Mouse (Mus musculus) neural tube, embryonic 15.5 days (tissue): Measurements from ENCODE around the gene Rora. TPM values are rescaled to one million over a fixed set of nuclear protein-coding genes. Genes with fewer than 3 reads are reported as not detected.

Source experiments
- ATAC-seq: fragments of 200-750 bp; cut with Nextera tagmentation; 2 replicates; pipeline ENCODE4 v1.8.0; 2017; ENCODE audit warnings: mild to moderate bottlenecking, moderate TSS enrichment, moderate library complexity; ENCODE audit not compliant: low FRiP score
- H3K27ac ChIP-seq: fragments of 300-500 bp; sonication (generic); replicated peaks from 2 replicates; pipeline ENCODE4 v1.5.1; 2015; ENCODE audit warnings: mild to moderate bottlenecking, inconsistent platforms
- H3K27me3 ChIP-seq: fragments of 300-500 bp; sonication (generic); replicated peaks from 2 replicates; pipeline ENCODE4 v1.6.1; 2015; ENCODE audit warnings: inconsistent platforms
- H3K36me3 ChIP-seq: fragments of 300-500 bp; sonication (generic); 2 replicates; pipeline ENCODE4 v1.6.1; 2015; ENCODE audit warnings: inconsistent platforms
- H3K4me1 ChIP-seq: fragments of 300-500 bp; sonication (generic); 2 replicates; pipeline ENCODE4 v1.6.1; 2015; ENCODE audit warnings: inconsistent platforms
- H3K4me2 ChIP-seq: fragments of 300-500 bp; sonication (generic); 2 replicates; pipeline ENCODE4 v1.6.1; 2015; ENCODE audit warnings: inconsistent platforms, mild to moderate bottlenecking, moderate library complexity
- H3K4me3 ChIP-seq: fragments of 300-500 bp; sonication (generic); replicated peaks from 2 replicates; pipeline ENCODE4 v1.5.1; 2015; ENCODE audit warnings: mild to moderate bottlenecking, inconsistent platforms
- H3K9ac ChIP-seq: fragments of 300-500 bp; sonication (generic); replicated peaks from 2 replicates; pipeline ENCODE4 v1.6.1; 2015; ENCODE audit warnings: mild to moderate bottlenecking, inconsistent platforms
- H3K9me3 ChIP-seq: fragments of 300-500 bp; sonication (generic); replicated peaks from 2 replicates; pipeline ENCODE4 v1.6.1; 2016; ENCODE audit warnings: inconsistent platforms
- WGBS: fragments of 180-500 bp; shearing (Covaris S2); methylation state at CpG from one replicate; pipeline ENCODE4 v1.1.7; 2015; ENCODE audit warnings: mixed read lengths; 5-methylcytosine and 5-hydroxymethylcytosine counted together
- polyA plus RNA-seq: library from polyadenylated mRNA; unstranded; fragments of >200 nt; fragmentation: Nextera tagmentation; extraction: Ambion mirVana; gene quantifications from 2 replicates; pipeline ENCODE4 v1.2.1, GENCODE M21; 2015

Gene Rora
- polyA plus RNA-seq, 1 experiment from 2014 or later = 17.3 TPM

- no peak for ATAC-seq
- Histone ChIP-seq H3K27ac (no peak overlapping the region), H3K9me3 (no peaks in the 10 kb centered on the region), H3K9ac (no peak overlapping the region), H3K4me1 (peaks cover 7% of the 10 kb centered on the region), H3K4me3 (no peak overlapping the region), H3K27me3 (no peaks in the 10 kb centered on the region), H3K36me3 (no peaks in the 10 kb centered on the region), H3K4me2 (no peak overlapping the region)
- 89% methylated on average over 7 of the region's 7 CpGs for WGBS
Measured at GRCm38 (mm10) chr9:69327591-69327990, 674.0 kb downstream of the Rora start.

- H3K4me2 ChIP-seq = no peak overlapping the region
- ATAC-seq = no peak
- peaks cover 4% of the 10 kb centered on the region; the same call in 1 of the 2 replicates for H3K4me1 ChIP-seq
- H3K36me3 ChIP-seq = no peaks in the 10 kb centered on the region
- no peaks in the 10 kb centered on the region for H3K27me3 ChIP-seq
- H3K9ac ChIP-seq = no peak overlapping the region
- 86% methylated on average over 3 of the region's 3 CpGs for WGBS
- no peak overlapping the region for H3K4me3 ChIP-seq
- no peak overlapping the region for H3K27ac ChIP-seq
- no peaks in the 10 kb centered on the region for H3K9me3 ChIP-seq
Measured at GRCm38 (mm10) chr9:69331790-69332189, 678.2 kb downstream of the Rora start.

GRCm38 (mm10) chr9:69332802-69333568 lies 679.4 kb downstream of the Rora start:
- Histone ChIP-seq H3K9me3 (no peaks in the 10 kb centered on the region), H3K36me3 (no peaks in the 10 kb centered on the region), H3K27ac (no peak overlapping the region), H3K9ac (no peak overlapping the region), H3K4me2 (no peak overlapping the region), H3K4me1 (peaks cover 4% of the 10 kb centered on the region; the same call in 1 of the 2 replicates), H3K27me3 (no peaks in the 10 kb centered on the region), H3K4me3 (no peak overlapping the region)
- 84% methylated on average over 14 of the region's 14 CpGs for WGBS
- no peak for ATAC-seq

- H3K36me3 ChIP-seq = no peaks in the 10 kb centered on the region
- H3K27ac ChIP-seq = no peak overlapping the region
- ATAC-seq = no peak
- H3K4me3 ChIP-seq = no peak overlapping the region
- H3K27me3 ChIP-seq = no peaks in the 10 kb centered on the region
- 80% methylated on average over 4 of the region's 4 CpGs for WGBS
- H3K9me3 ChIP-seq = no peaks in the 10 kb centered on the region
- H3K9ac ChIP-seq = 0 out of 2 replicates have a peak overlapping the region, but pooled peaks have one; percentile 3
- H3K4me1 ChIP-seq = peaks cover 4% of the 10 kb centered on the region; the same call in 1 of the 2 replicates
- no peak overlapping the region for H3K4me2 ChIP-seq
Measured at GRCm38 (mm10) chr9:69333654-69334053, 680.1 kb downstream of the Rora start.

GRCm38 (mm10) chr9:69334106-69334505 lies 680.5 kb downstream of the Rora start:
- Histone ChIP-seq H3K9ac (no peak overlapping the region), H3K4me3 (no peak overlapping the region), H3K9me3 (no peaks in the 10 kb centered on the region), H3K4me2 (no peak overlapping the region), H3K4me1 (peaks cover 4% of the 10 kb centered on the region; the same call in 1 of the 2 replicates), H3K27me3 (no peaks in the 10 kb centered on the region), H3K36me3 (no peaks in the 10 kb centered on the region), H3K27ac (no peak overlapping the region)
- WGBS = 58% methylated on average over 8 of the region's 8 CpGs
- ATAC-seq = no peak

- no peaks in the 10 kb centered on the region for H3K36me3 ChIP-seq
- no peak overlapping the region for H3K4me2 ChIP-seq
- no peak overlapping the region for H3K9ac ChIP-seq
- peaks cover 4% of the 10 kb centered on the region; the same call in 1 of the 2 replicates for H3K4me1 ChIP-seq
- no peaks in the 10 kb centered on the region for H3K27me3 ChIP-seq
- no peaks in the 10 kb centered on the region for H3K9me3 ChIP-seq
- H3K27ac ChIP-seq = no peak overlapping the region
- no peak overlapping the region for H3K4me3 ChIP-seq
- no peak for ATAC-seq
- 90% methylated on average over 6 of the region's 6 CpGs for WGBS
Measured at GRCm38 (mm10) chr9:69336063-69336462, 682.5 kb downstream of the Rora start.

- ATAC-seq = no peak
- Histone ChIP-seq H3K4me3 (no peak overlapping the region), H3K9me3 (no peaks in the 10 kb centered on the region), H3K27ac (no peak overlapping the region), H3K9ac (no peak overlapping the region), H3K4me1 (peaks cover 4% of the 10 kb centered on the region; the same call in 1 of the 2 replicates), H3K27me3 (no peaks in the 10 kb centered on the region), H3K36me3 (no peaks in the 10 kb centered on the region), H3K4me2 (no peak overlapping the region)
- WGBS = 90% methylated on average over 7 of the region's 7 CpGs
Measured at GRCm38 (mm10) chr9:69339199-69339598, 685.6 kb downstream of the Rora start.

- ATAC-seq = no peak
- Histone ChIP-seq H3K4me2 (no peak overlapping the region), H3K4me3 (no peak overlapping the region), H3K4me1 (peaks cover 4% of the 10 kb centered on the region; the same call in 1 of the 2 replicates), H3K27me3 (no peaks in the 10 kb centered on the region), H3K9ac (no peak overlapping the region), H3K9me3 (no peaks in the 10 kb centered on the region), H3K36me3 (no peaks in the 10 kb centered on the region), H3K27ac (no peak overlapping the region)
- WGBS = 87% methylated on average over 6 of the region's 6 CpGs
Measured at GRCm38 (mm10) chr9:69339829-69340228, 686.2 kb downstream of the Rora start.

GRCm38 (mm10) chr9:69340421-69340820 lies 686.8 kb downstream of the Rora start:
- H3K27me3 ChIP-seq = no peaks in the 10 kb centered on the region
- WGBS = 86% methylated on average over 7 of the region's 7 CpGs
- no peak overlapping the region for H3K9ac ChIP-seq
- no peak overlapping the region for H3K27ac ChIP-seq
- peaks cover 4% of the 10 kb centered on the region; the same call in 1 of the 2 replicates for H3K4me1 ChIP-seq
- H3K4me3 ChIP-seq = no peak overlapping the region
- H3K36me3 ChIP-seq = no peaks in the 10 kb centered on the region
- no peak for ATAC-seq
- no peaks in the 10 kb centered on the region for H3K9me3 ChIP-seq
- no peak overlapping the region for H3K4me2 ChIP-seq

- no peaks in the 10 kb centered on the region for H3K27me3 ChIP-seq
- WGBS = 92% methylated on average over 10 of the region's 10 CpGs
- H3K36me3 ChIP-seq = no peaks in the 10 kb centered on the region
- H3K4me1 ChIP-seq = peaks cover 15% of the 10 kb centered on the region
- H3K4me3 ChIP-seq = no peak overlapping the region
- no peak for ATAC-seq
- no peak overlapping the region for H3K27ac ChIP-seq
- H3K9me3 ChIP-seq = no peaks in the 10 kb centered on the region
- no peak overlapping the region for H3K4me2 ChIP-seq
- no peak overlapping the region for H3K9ac ChIP-seq
Measured at GRCm38 (mm10) chr9:69343881-69344280, 690.3 kb downstream of the Rora start.

- WGBS = 69% methylated on average over 6 of the region's 6 CpGs
- no peaks in the 10 kb centered on the region for H3K36me3 ChIP-seq
- H3K27ac ChIP-seq = no peak overlapping the region
- no peaks in the 10 kb centered on the region for H3K9me3 ChIP-seq
- no peak overlapping the region for H3K9ac ChIP-seq
- no peaks in the 10 kb centered on the region for H3K27me3 ChIP-seq
- peaks cover 15% of the 10 kb centered on the region for H3K4me1 ChIP-seq
- H3K4me2 ChIP-seq = no peak overlapping the region
- no peak overlapping the region for H3K4me3 ChIP-seq
- no peak for ATAC-seq
Measured at GRCm38 (mm10) chr9:69345550-69345949, 692.0 kb downstream of the Rora start.

GRCm38 (mm10) chr9:69347796-69348195 lies 694.2 kb downstream of the Rora start:
- no peaks in the 10 kb centered on the region for H3K9me3 ChIP-seq
- H3K4me2 ChIP-seq = no peak overlapping the region
- no peak overlapping the region for H3K27ac ChIP-seq
- ATAC-seq = peak; percentile 91
- no peak overlapping the region for H3K4me3 ChIP-seq
- peaks cover 15% of the 10 kb centered on the region for H3K4me1 ChIP-seq
- WGBS = 30% methylated on average over 6 of the region's 6 CpGs
- H3K36me3 ChIP-seq = no peaks in the 10 kb centered on the region
- H3K9ac ChIP-seq = no peak overlapping the region
- no peaks in the 10 kb centered on the region for H3K27me3 ChIP-seq
